Mouse (Mus musculus): Measurements from ENCODE around the gene L3mbtl4.

DNA sequence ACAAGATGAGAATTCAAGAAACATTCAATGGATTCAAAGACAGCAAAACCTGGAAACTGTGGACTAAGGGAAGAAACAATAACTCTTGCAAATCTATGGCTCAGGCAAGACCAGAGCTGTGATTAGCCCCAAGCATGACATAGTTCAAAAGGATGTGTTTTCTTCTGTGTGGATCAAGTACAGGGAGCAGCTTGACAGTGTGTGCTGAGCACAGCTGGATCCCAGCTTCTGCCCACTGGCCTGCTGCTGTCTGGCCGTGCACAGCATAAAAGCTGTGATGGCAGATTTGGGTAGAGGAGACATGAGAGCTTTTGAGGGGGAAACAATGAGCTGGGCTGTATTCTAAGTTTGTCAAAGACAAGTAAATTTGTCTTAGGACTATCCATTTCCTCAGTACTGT is 84.1 kb downstream of the L3mbtl4 start:
- TF ChIP-seq EP300 (IDR thresholded peaks at IDR 0.05): no peak
- TF ChIP-seq CTCF (IDR thresholded peaks at IDR 0.05): no peak

Measured in lung, postnatal 0 days (tissue).